Mouse (Mus musculus): ENCODE data around the gene Gnaq.

GRCm38 (mm10) chr19:16093616-16094015 lies 39.0 kb upstream of the Gnaq start:
- no peak for TF ChIP-seq EP300 (optimal IDR thresholded peaks at IDR 0.05)
- no peak for TF ChIP-seq CTCF (IDR thresholded peaks at IDR 0.05; ENCODE audit: low read depth)
